Mouse (Mus musculus) cerebellum, postnatal 25 days (tissue): ENCODE data around the gene A530016L24Rik.

Experiments
- DNase-seq, 2 experiments: peaks; one replicate each; pipeline ENCODE4 v3.0.0; 2021; ENCODE audit warnings: mixed read lengths in 2 of 2

The A530016L24Rik gene

GRCm38 (mm10) chr12:112489134-112489533 lies at the start of gene A530016L24Rik:
TSS of gene A530016L24Rik (plus strand) at chr12:112489448.
- no peak for DNase-seq

- no peak for DNase-seq
Observed at GRCm38 (mm10) chr12:112439993-112440392, 49.3 kb upstream of the A530016L24Rik start.

- DNase-seq = peak; percentile 48 to 57
Observed at GRCm38 (mm10) chr12:112449144-112449827, 40.0 kb upstream of the A530016L24Rik start.

- DNase-seq = peak; percentile 49 to 62
Observed at GRCm38 (mm10) chr12:112449828-112450180, 39.4 kb upstream of the A530016L24Rik start.

- peak; percentile 56 to 73 for DNase-seq
Observed at GRCm38 (mm10) chr12:112450883-112451282, 38.4 kb upstream of the A530016L24Rik start.

GRCm38 (mm10) chr12:112451381-112451780 lies 37.9 kb upstream of the A530016L24Rik start:
- DNase-seq = no peak

- DNase-seq = no peak
Observed at GRCm38 (mm10) chr12:112451826-112452225, 37.4 kb upstream of the A530016L24Rik start.

GRCm38 (mm10) chr12:112456144-112456713 lies 33.0 kb upstream of the A530016L24Rik start:
- DNase-seq = no peak

GRCm38 (mm10) chr12:112457839-112458238 lies 31.4 kb upstream of the A530016L24Rik start:
- peak in 1 of 2 experiments; percentile 31 for DNase-seq

- no peak for DNase-seq
Observed at GRCm38 (mm10) chr12:112462423-112462822, 26.8 kb upstream of the A530016L24Rik start.

- no peak for DNase-seq
Observed at GRCm38 (mm10) chr12:112463209-112463608, 26.0 kb upstream of the A530016L24Rik start.

- no peak for DNase-seq
Observed at GRCm38 (mm10) chr12:112463750-112464444, 25.4 kb upstream of the A530016L24Rik start.

GRCm38 (mm10) chr12:112464516-112464915 lies 24.7 kb upstream of the A530016L24Rik start:
- DNase-seq = no peak

GRCm38 (mm10) chr12:112465928-112466327 lies 23.3 kb upstream of the A530016L24Rik start:
- no peak for DNase-seq

- DNase-seq = no peak
Observed at GRCm38 (mm10) chr12:112467387-112467786, 21.9 kb upstream of the A530016L24Rik start.

- no peak for DNase-seq
Observed at GRCm38 (mm10) chr12:112469393-112469792, 19.9 kb upstream of the A530016L24Rik start.

- DNase-seq = no peak
Observed at GRCm38 (mm10) chr12:112470216-112470615, 19.0 kb upstream of the A530016L24Rik start.

GRCm38 (mm10) chr12:112473777-112474176 lies 15.5 kb upstream of the A530016L24Rik start:
- peak; percentile 82 to 91 for DNase-seq

GRCm38 (mm10) chr12:112489535-112489934 lies 287 bp downstream of the A530016L24Rik start:
- DNase-seq = no peak

- DNase-seq = no peak
Observed at GRCm38 (mm10) chr12:112490444-112490939, 1.2 kb downstream of the A530016L24Rik start.

- no peak for DNase-seq
Observed at GRCm38 (mm10) chr12:112496136-112496535, 6.9 kb downstream of the A530016L24Rik start.

- DNase-seq = no peak
Observed at GRCm38 (mm10) chr12:112497731-112498130, 8.5 kb downstream of the A530016L24Rik start.

- DNase-seq = no peak
Observed at GRCm38 (mm10) chr12:112498683-112499082, 9.4 kb downstream of the A530016L24Rik start.
